Mouse (Mus musculus) ovary, postnatal 14 days (tissue): ENCODE measurements around the gene Isl1.

Experiments
- DNase-seq: peaks from one replicate; pipeline ENCODE4 v3.0.0; 2022; ENCODE audit warnings: low spot score

Isl1 gene

GRCm38 (mm10) chr13:116294734-116295133 lies 14.8 kb downstream of the Isl1 start:
- DNase-seq = no peak

- DNase-seq = no peak
These were observed 15.4 kb downstream of the Isl1 start for GRCm38 (mm10) chr13:116294151-116294461.

- DNase-seq = no peak
These were observed 16.0 kb downstream of the Isl1 start for GRCm38 (mm10) chr13:116293301-116294150.

- no peak for DNase-seq
These were observed 19.8 kb downstream of the Isl1 start for GRCm38 (mm10) chr13:116289655-116290054.

GRCm38 (mm10) chr13:116279207-116279772 lies 30.2 kb downstream of the Isl1 start:
- DNase-seq = no peak
